Comparison of ENCODE assay signal across 21 mouse cellular contexts in the genomic region with DNA sequence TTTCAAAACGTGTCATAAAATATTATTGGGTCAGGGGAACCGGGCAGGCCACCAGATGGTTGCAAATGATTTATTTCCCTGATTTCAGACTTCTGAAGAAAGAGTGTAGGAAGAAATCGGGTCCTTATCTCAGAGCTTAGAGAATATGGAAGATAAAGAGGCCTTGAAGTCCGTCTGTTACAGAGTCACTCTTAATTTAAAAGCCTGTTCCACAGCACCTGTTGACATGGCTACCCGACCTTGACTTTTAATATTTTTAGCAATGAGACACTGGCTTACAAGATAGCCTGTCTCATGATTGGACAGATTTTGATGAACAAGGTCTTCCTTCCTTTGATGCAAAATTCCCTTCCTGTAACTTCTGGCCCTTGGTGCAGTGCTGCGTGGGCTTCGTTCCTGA.
DNase-seq lines count a peak whose midpoint lies in the region; ATAC-seq lines count a peak whose summit lies in the region.
"Had no signal": no experiment of that assay in that cellular context is flagged by ENCODE, and none has a peak within 500 bp of the region (broad histone marks: within the 10 kb centered on the region; RNA-seq: fewer than 3 reads in every experiment).

No protein-coding gene starts in this region.

- no peaks in the 10 kb centered on the region for H3K27me3 ChIP-seq in liver, embryonic 11.5 days (replicated peaks; ENCODE audit: control insufficient read depth, insufficient read depth, low read length)
- H3K27me3 ChIP-seq in intestine, embryonic 15.5 days (replicated peaks) = no peaks in the 10 kb centered on the region
- H3K27me3 ChIP-seq: CH12.LX; embryonic facial prominence, embryonic 12.5 days; forebrain, embryonic 12.5 days; heart, embryonic 15.5 days had no signal

- H3K9ac ChIP-seq in liver, embryonic 11.5 days (ENCODE audit: low read depth, low read length) = no peak overlapping the region
- H3K9ac ChIP-seq in intestine, embryonic 15.5 days = no peak overlapping the region
- H3K9ac ChIP-seq: embryonic facial prominence, embryonic 12.5 days; forebrain, embryonic 12.5 days; heart, embryonic 15.5 days; hindbrain, embryonic 14.5 days had no signal

- no peak overlapping the region for H3K27ac ChIP-seq in liver, embryonic 11.5 days (ENCODE audit: low read depth, low read length)
- no peak overlapping the region for H3K27ac ChIP-seq in intestine, embryonic 15.5 days
- H3K27ac ChIP-seq: embryonic facial prominence, embryonic 12.5 days; forebrain, embryonic 12.5 days; heart, adult 2 months; heart, embryonic 15.5 days; hindbrain, embryonic 10.5 days; hindbrain, embryonic 14.5 days had no signal

- peaks cover 38% of the 10 kb centered on the region for H3K4me1 ChIP-seq in liver, embryonic 11.5 days (replicated peaks; ENCODE audit: control insufficient read depth, insufficient read depth, low read length)
- H3K4me1 ChIP-seq in intestine, embryonic 15.5 days (replicated peaks) = 0 out of 2 replicates have a peak, but pooled peaks cover 3% of the 10 kb centered on the region
- H3K4me1 ChIP-seq: embryonic facial prominence, embryonic 12.5 days had no signal

- no peak overlapping the region for H3K4me3 ChIP-seq in liver, embryonic 11.5 days (ENCODE audit: low read depth, low read length)
- no peak overlapping the region for H3K4me3 ChIP-seq in intestine, embryonic 15.5 days (replicated peaks)
- H3K4me3 ChIP-seq: embryonic facial prominence, embryonic 12.5 days; forebrain, embryonic 12.5 days; heart, adult 2 months; heart, embryonic 15.5 days; hindbrain, embryonic 10.5 days had no signal

- 0 out of 2 replicates have a peak overlapping the region, but pooled peaks have one; percentile 45 for H3K4me2 ChIP-seq in liver, embryonic 11.5 days
- no peak overlapping the region for H3K4me2 ChIP-seq in intestine, embryonic 15.5 days (replicated peaks)
- H3K4me2 ChIP-seq: embryonic facial prominence, embryonic 12.5 days; forebrain, embryonic 12.5 days; heart, embryonic 11.5 days; heart, embryonic 15.5 days; hindbrain, embryonic 14.5 days had no signal

- peak; percentile 54 for DNase-seq in adrenal gland, adult 8-10 months
- DNase-seq in adrenal gland, adult 18-20 months (ENCODE audit: low spot score in 2 of 2) = no peak
- DNase-seq in liver, embryonic 11.5 days (ENCODE audit: low spot score) = no peak
- DNase-seq in liver = no peak
- DNase-seq in adrenal gland, postnatal 10 days = peak; percentile 46
- no peak for DNase-seq in lung, adult 18-20 months
- DNase-seq: cerebellum, adult 11 months; cerebellum, adult 8-10 months; cerebellum, postnatal 14 days; gastrocnemius, postnatal 10 days; heart, adult 2 months; kidney, adult 18-20 months had no signal

- no peak for ATAC-seq in liver, embryonic 11.5 days (replicated peaks; ENCODE audit: low FRiP score)
- ATAC-seq in intestine, embryonic 15.5 days = peak; percentile 66
- ATAC-seq: forebrain, embryonic 16.5 days had no signal

- 48% methylated on average over 7 of the region's 7 CpGs for WGBS in liver, embryonic 11.5 days
- 49% methylated on average over 7 of the region's 7 CpGs for WGBS in intestine, embryonic 15.5 days

- H3K36me3 ChIP-seq in liver, embryonic 11.5 days (ENCODE audit: control insufficient read depth, insufficient read depth, low read length) = no peaks in the 10 kb centered on the region
- H3K36me3 ChIP-seq in intestine, embryonic 15.5 days = no peaks in the 10 kb centered on the region
- H3K36me3 ChIP-seq: embryonic facial prominence, embryonic 12.5 days; heart, embryonic 15.5 days had no signal

- H3K9me3 ChIP-seq in liver, embryonic 11.5 days (ENCODE audit: control insufficient read depth, low read length) = no peaks in the 10 kb centered on the region
- H3K9me3 ChIP-seq in intestine, embryonic 15.5 days = no peaks in the 10 kb centered on the region
- H3K9me3 ChIP-seq: embryonic facial prominence, embryonic 12.5 days; forebrain, embryonic 12.5 days; heart, embryonic 15.5 days; hindbrain, embryonic 10.5 days had no signal

Comparison
In these comparisons a context has a peak if more than half of its experiments do, and no peak if none do; other contexts are left out.
1. DNase-seq: peak in adrenal gland, adult 8-10 months (single experiment) and adrenal gland, postnatal 10 days (single experiment); none in adrenal gland, adult 18-20 months (0 of 2), liver, embryonic 11.5 days (single experiment), liver (single experiment) and lung, adult 18-20 months (0 of 2).